Mouse (Mus musculus): ENCODE measurements around the gene Wasf2.

- TF ChIP-seq CTCF (IDR thresholded peaks at IDR 0.05; ENCODE audit: low read depth, low read length): no peak
- TF ChIP-seq POLR2A (IDR thresholded peaks at IDR 0.05; ENCODE audit: borderline replicate concordance, low read depth, low read length): no peak
These were observed 105.1 kb downstream of the Wasf2 start for GRCm38 (mm10) chr4:133235415-133235814.
